Mouse (Mus musculus): ENCODE measurements around the gene Dgat2.

GRCm38 (mm10) chr7:99188630-99189029 lies 6.1 kb upstream of the Dgat2 start:
- TF ChIP-seq POLR2A (IDR thresholded peaks at IDR 0.05; ENCODE audit: extremely low read depth, insufficient read depth, low read length) (no peak), CTCF (IDR thresholded peaks at IDR 0.05; ENCODE audit: extremely low read depth, insufficient read depth, low read length) (no peak)
